Mouse (Mus musculus): Measurements from ENCODE around the gene Ifrd1.

DNA sequence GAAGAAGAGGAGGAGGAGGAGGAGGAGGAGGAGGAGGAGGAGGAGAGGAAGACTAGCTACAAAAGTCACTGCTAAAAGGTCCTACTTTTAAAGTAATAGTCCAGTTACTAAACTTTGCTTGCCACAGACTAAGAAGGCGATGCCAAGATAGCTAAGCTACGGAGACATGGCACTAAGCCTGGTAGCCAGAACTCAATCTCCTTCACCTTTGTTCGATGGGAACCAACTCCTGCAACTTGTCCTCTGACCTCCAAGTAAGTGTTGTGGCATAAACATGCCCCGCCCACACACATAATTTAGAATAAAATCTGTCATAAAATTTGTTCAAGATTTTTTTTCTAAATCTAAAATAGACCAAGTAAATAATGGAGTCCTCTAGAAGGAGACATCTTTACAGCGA lies 50.3 kb downstream of the Ifrd1 start:
- TF ChIP-seq CTCF (IDR thresholded peaks at IDR 0.05; ENCODE audit: borderline replicate concordance, extremely low read depth, insufficient read depth, insufficient read length), result no peak
- no peak for TF ChIP-seq POLR2A (IDR thresholded peaks at IDR 0.05; ENCODE audit: borderline replicate concordance, extremely low read depth, insufficient read depth, insufficient read length, poor library complexity, severe bottlenecking)

Measured in brain, embryonic 14.5 days (tissue).